Mouse (Mus musculus) gastrocnemius, adult 8-10 months (tissue): ENCODE results near the gene Reln. TPM values are rescaled to one million over a fixed set of nuclear protein-coding genes. Genes with fewer than 3 reads are reported as not detected.

Experiments used
- DNase-seq, 2 experiments: peaks; one replicate each; pipeline ENCODE4 v3.0.0; 2022; ENCODE audit warnings: low spot score in 2 of 2
- total RNA-seq, 4 experiments: library from RNA; stranded (reverse); gene quantifications; 2 replicates each; pipeline ENCODE4 v1.2.4; 2022

Gene Reln
- total RNA-seq: 1 to 10 TPM; 1.3 to 4.9 (median 2.4) TPM

- DNase-seq: no peak
Observed at GRCm38 (mm10) chr5:22344556-22344975, at the start of gene Reln. Reln (minus strand) TSS chr5:22344702.

GRCm38 (mm10) chr5:22388502-22388901 is 44.0 kb upstream of the Reln start:
- no peak for DNase-seq

- DNase-seq: no peak
Observed at GRCm38 (mm10) chr5:22360510-22360909, 16.0 kb upstream of the Reln start.

- no peak for DNase-seq
Observed at GRCm38 (mm10) chr5:22348412-22348811, 3.9 kb upstream of the Reln start.

GRCm38 (mm10) chr5:22347732-22348131 is 3.2 kb upstream of the Reln start:
- DNase-seq: no peak

- no peak for DNase-seq
Observed at GRCm38 (mm10) chr5:22345894-22346635, 1.6 kb upstream of the Reln start.

- no peak for DNase-seq
Observed at GRCm38 (mm10) chr5:22344976-22345651, 612 bp upstream of the Reln start.

GRCm38 (mm10) chr5:22343843-22344555 is 503 bp downstream of the Reln start:
- no peak for DNase-seq

- no peak for DNase-seq
Observed at GRCm38 (mm10) chr5:22343536-22343842, 1.0 kb downstream of the Reln start.

GRCm38 (mm10) chr5:22342461-22342860 is 2.0 kb downstream of the Reln start:
- DNase-seq: no peak

- DNase-seq: no peak
Observed at GRCm38 (mm10) chr5:22340991-22341390, 3.5 kb downstream of the Reln start.

GRCm38 (mm10) chr5:22335408-22335807 is 9.1 kb downstream of the Reln start:
- no peak for DNase-seq

GRCm38 (mm10) chr5:22330802-22331201 is 13.7 kb downstream of the Reln start:
- DNase-seq: no peak

- no peak for DNase-seq
Observed at GRCm38 (mm10) chr5:22328431-22329359, 15.8 kb downstream of the Reln start.

- DNase-seq: no peak
Observed at GRCm38 (mm10) chr5:22327170-22327569, 17.3 kb downstream of the Reln start.

- DNase-seq: no peak
Observed at GRCm38 (mm10) chr5:22323801-22324200, 20.7 kb downstream of the Reln start.

- no peak for DNase-seq
Observed at GRCm38 (mm10) chr5:22317807-22318206, 26.7 kb downstream of the Reln start.

GRCm38 (mm10) chr5:22316471-22316870 is 28.0 kb downstream of the Reln start:
- no peak for DNase-seq

- DNase-seq: no peak
Observed at GRCm38 (mm10) chr5:22315990-22316389, 28.5 kb downstream of the Reln start.

- DNase-seq: no peak
Observed at GRCm38 (mm10) chr5:22312995-22313394, 31.5 kb downstream of the Reln start.

GRCm38 (mm10) chr5:22311046-22311445 is 33.5 kb downstream of the Reln start:
- DNase-seq: no peak
